Mouse (Mus musculus) liver, embryonic 16.5 days (tissue): Measurements from ENCODE around the gene C130074G19Rik. TPM values are rescaled to one million over a fixed set of nuclear protein-coding genes. Genes with fewer than 3 reads are reported as not detected.
A peak's percentile ranks its signal among the peaks of the same experiment; 100 is the strongest.

Experiments used
- ATAC-seq: fragments of 200-750 bp; cut with Nextera tagmentation; 2 replicates; pipeline ENCODE4 v1.8.0; 2017; ENCODE audit warnings: low read depth, mild to moderate bottlenecking, moderate number of reproducible peaks, moderate library complexity
- H3K27ac ChIP-seq: fragments of 300-500 bp; sonication (generic); 2 replicates; pipeline ENCODE4 v1.5.1; 2014; ENCODE audit warnings: mild to moderate bottlenecking, low read length
- H3K27me3 ChIP-seq: fragments of 300-500 bp; sonication (generic); 2 replicates; pipeline ENCODE4 v1.6.1; 2014; ENCODE audit warnings: low read depth, low read length, mixed read lengths; ENCODE audit not compliant: control insufficient read depth, insufficient read depth
- H3K36me3 ChIP-seq: fragments of 300-500 bp; sonication (generic); 2 replicates; pipeline ENCODE4 v1.6.1; 2014; ENCODE audit warnings: mild to moderate bottlenecking; ENCODE audit not compliant: control insufficient read depth, insufficient read depth
- H3K4me1 ChIP-seq: fragments of 300-500 bp; sonication (generic); 2 replicates; pipeline ENCODE4 v1.6.1; 2014; ENCODE audit warnings: low read depth, low read length, mixed read lengths; ENCODE audit not compliant: control insufficient read depth
- H3K4me2 ChIP-seq: fragments of 300-500 bp; sonication (generic); 2 replicates; pipeline ENCODE4 v1.6.1; 2014; ENCODE audit warnings: low read depth, low read length, mixed read lengths
- H3K4me3 ChIP-seq: fragments of 300-500 bp; sonication (generic); 2 replicates; pipeline ENCODE4 v1.5.1; 2014; ENCODE audit warnings: low read depth, mild to moderate bottlenecking, low read length
- H3K9ac ChIP-seq: fragments of 300-500 bp; sonication (generic); 2 replicates; pipeline ENCODE4 v1.6.1; 2014; ENCODE audit warnings: low read depth, low read length
- H3K9me3 ChIP-seq: fragments of 300-500 bp; sonication (generic); replicated peaks from 2 replicates; pipeline ENCODE4 v1.6.1; 2016; ENCODE audit warnings: low read length; ENCODE audit not compliant: control insufficient read depth
- WGBS: fragments of 180-500 bp; shearing (Covaris S2); extraction: QIAGEN DNeasy Blood & Tissue Kit; methylation state at CpG from one replicate; pipeline ENCODE4 v1.1.7; 2014; ENCODE audit not compliant: insufficient replicate concordance; 5-methylcytosine and 5-hydroxymethylcytosine counted together
- polyA plus RNA-seq: library from polyadenylated mRNA; unstranded; fragments of >200 nt; fragmentation: Nextera tagmentation; extraction: Ambion mirVana; gene quantifications from 2 replicates; pipeline ENCODE4 v1.2.1, GENCODE M21; 2015

C130074G19Rik gene
- polyA plus RNA-seq, 1 experiment from 2014 or later, result 1.9 TPM

- H3K9ac ChIP-seq, result no peak overlapping the region
- H3K36me3 ChIP-seq, result no peaks in the 10 kb centered on the region
- ATAC-seq, result peak; percentile 24
- H3K27ac ChIP-seq, result no peak overlapping the region
- H3K4me2 ChIP-seq, result no peak overlapping the region
- H3K27me3 ChIP-seq, result no peaks in the 10 kb centered on the region
- 58% methylated on average over 6 of the region's 6 CpGs for WGBS
- no peaks in the 10 kb centered on the region for H3K9me3 ChIP-seq
- H3K4me3 ChIP-seq, result no peak overlapping the region
- no peaks in the 10 kb centered on the region for H3K4me1 ChIP-seq
Observed at GRCm38 (mm10) chr1:184911861-184912260, 28.8 kb upstream of the C130074G19Rik start.

DNA sequence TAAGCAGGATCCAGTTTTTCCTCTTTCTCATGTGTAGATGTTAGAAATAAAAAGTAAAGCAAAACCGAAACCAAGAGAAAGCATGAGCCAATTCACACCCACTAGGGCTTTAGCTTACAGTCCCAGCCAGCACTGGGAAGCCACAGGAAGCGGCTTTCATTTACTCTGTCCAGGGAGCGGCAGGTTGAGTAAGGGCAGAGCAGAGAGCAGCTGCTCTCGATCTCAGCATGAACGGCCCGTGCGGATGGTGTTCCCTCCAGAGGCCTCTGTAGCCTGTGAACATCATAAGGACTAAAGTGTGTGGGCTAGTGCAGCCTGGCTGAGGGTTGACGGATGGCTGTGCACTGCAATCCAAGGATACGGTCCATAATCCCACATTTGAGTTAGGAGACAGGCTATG lies 25.5 kb upstream of the C130074G19Rik start:
- peak; percentile 44; the same call in 1 of the 2 replicates for ATAC-seq
- Histone ChIP-seq H3K9ac (no peak overlapping the region), H3K4me2 (no peak overlapping the region), H3K36me3 (no peaks in the 10 kb centered on the region), H3K4me3 (no peak overlapping the region), H3K9me3 (no peaks in the 10 kb centered on the region), H3K27ac (no peak overlapping the region), H3K27me3 (no peaks in the 10 kb centered on the region), H3K4me1 (no peaks in the 10 kb centered on the region)
- 43% methylated on average over 9 of the region's 9 CpGs for WGBS

DNA sequence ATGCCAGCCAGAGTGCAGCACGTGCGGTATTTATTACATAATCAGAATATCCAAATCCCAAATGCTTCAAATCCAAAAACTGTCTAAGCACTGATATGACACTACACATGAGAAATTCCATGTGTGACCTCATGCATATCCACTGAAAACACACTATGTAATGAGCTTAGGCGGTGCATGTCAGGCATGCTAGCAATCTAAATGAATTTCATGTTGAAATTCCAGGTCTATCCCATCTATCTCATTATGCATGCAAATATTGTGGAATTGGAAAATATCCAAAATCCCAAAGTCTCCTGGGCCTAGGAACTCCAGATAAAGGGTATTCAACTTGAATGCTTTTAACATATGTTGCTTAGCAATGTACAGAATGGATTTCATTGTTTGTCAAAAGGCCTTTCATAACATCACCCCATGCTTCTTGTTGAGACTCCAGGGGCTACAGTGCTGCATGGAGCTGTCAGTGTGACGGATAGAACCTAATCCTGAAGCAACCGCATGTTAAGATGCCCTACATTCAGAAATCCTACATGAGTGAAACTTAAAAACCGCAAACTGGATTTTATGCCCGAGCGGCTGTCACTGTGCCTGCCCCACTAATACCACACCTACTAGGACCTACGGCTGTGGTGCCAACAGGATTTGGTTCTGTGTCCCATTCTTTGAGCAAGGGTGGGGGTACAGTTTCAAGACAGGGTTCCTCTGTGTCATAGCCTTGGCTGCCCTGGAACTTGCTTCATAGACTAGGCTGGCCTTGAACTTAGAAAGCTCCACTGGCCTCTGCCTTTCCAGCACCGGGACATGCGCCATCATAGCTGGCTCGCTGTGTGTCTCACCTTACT lies 23.1 kb upstream of the C130074G19Rik start:
- Histone ChIP-seq H3K36me3 (no peaks in the 10 kb centered on the region), H3K9ac (no peak overlapping the region), H3K4me2 (no peak overlapping the region), H3K9me3 (no peaks in the 10 kb centered on the region), H3K4me3 (no peak overlapping the region), H3K27me3 (no peaks in the 10 kb centered on the region), H3K4me1 (no peaks in the 10 kb centered on the region), H3K27ac (no peak overlapping the region)
- 79% methylated on average over 12 of the region's 12 CpGs for WGBS
- no peak for ATAC-seq

DNA sequence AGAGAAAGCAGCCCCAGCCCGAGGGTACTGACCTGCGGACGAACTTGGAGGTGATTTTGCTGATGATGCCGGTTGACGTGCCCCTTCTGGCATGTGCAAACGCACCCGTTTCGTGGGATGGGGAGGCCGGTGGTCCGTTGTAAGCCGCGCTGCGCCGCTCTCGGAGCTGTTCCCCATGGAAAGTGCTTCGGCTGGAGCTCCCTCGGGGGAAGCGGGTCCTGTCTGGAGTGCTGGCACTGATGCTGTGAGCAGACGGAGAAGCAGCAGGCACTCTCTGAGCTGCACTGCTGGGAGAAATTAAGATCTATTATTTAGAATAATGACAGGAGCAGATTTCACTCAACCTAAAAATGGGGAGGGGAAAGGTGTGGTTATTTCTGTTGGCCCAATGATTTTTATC lies 22.4 kb upstream of the C130074G19Rik start:
- Histone ChIP-seq H3K9me3 (no peaks in the 10 kb centered on the region), H3K4me1 (no peaks in the 10 kb centered on the region), H3K36me3 (no peaks in the 10 kb centered on the region), H3K4me2 (no peak overlapping the region), H3K4me3 (no peak overlapping the region), H3K27me3 (no peaks in the 10 kb centered on the region), H3K9ac (no peak overlapping the region), H3K27ac (no peak overlapping the region)
- no peak for ATAC-seq
- 75% methylated on average over 19 of the region's 19 CpGs for WGBS

- H3K36me3 ChIP-seq, result no peaks in the 10 kb centered on the region
- H3K27me3 ChIP-seq, result no peaks in the 10 kb centered on the region
- H3K4me1 ChIP-seq, result no peaks in the 10 kb centered on the region
- ATAC-seq, result no peak
- no peak overlapping the region for H3K4me2 ChIP-seq
- H3K27ac ChIP-seq, result no peak overlapping the region
- H3K9ac ChIP-seq, result no peak overlapping the region
- H3K9me3 ChIP-seq, result no peaks in the 10 kb centered on the region
- H3K4me3 ChIP-seq, result no peak overlapping the region
- 63% methylated on average over 7 of the region's 7 CpGs for WGBS
Observed at GRCm38 (mm10) chr1:184903697-184904096, 20.7 kb upstream of the C130074G19Rik start.

- H3K27me3 ChIP-seq, result no peaks in the 10 kb centered on the region
- H3K4me3 ChIP-seq, result no peak overlapping the region
- H3K9ac ChIP-seq, result no peak overlapping the region
- no peaks in the 10 kb centered on the region for H3K9me3 ChIP-seq
- ATAC-seq, result no peak
- 70% methylated on average over 7 of the region's 7 CpGs for WGBS
- no peaks in the 10 kb centered on the region for H3K4me1 ChIP-seq
- no peaks in the 10 kb centered on the region for H3K36me3 ChIP-seq
- H3K27ac ChIP-seq, result no peak overlapping the region
- H3K4me2 ChIP-seq, result no peak overlapping the region
Observed at GRCm38 (mm10) chr1:184902886-184903285, 19.9 kb upstream of the C130074G19Rik start.

DNA sequence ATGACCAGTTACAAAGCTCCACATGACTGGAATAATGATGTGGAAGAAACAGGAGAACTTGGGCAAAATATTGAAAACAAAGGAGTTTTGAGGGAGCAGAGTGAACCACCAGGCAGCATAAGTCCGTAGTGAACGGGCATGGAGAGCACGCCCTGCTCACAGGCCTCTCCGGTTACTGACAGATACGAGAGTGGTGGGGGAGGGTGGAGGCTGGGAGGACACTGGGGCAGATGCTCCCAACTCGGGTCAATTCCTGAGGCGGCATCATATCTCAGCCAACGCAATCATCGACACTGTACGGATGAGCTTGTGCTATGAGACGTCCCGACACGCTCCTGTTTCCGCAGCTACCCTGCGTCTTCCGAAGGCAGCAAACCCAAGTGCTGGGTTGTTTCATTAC lies 14.3 kb upstream of the C130074G19Rik start:
- no peaks in the 10 kb centered on the region for H3K9me3 ChIP-seq
- H3K9ac ChIP-seq, result no peak overlapping the region
- H3K4me3 ChIP-seq, result no peak overlapping the region
- ATAC-seq, result no peak
- no peaks in the 10 kb centered on the region for H3K27me3 ChIP-seq
- no peak overlapping the region for H3K27ac ChIP-seq
- H3K36me3 ChIP-seq, result no peaks in the 10 kb centered on the region
- WGBS, result 77% methylated on average over 16 of the region's 16 CpGs
- no peak overlapping the region for H3K4me2 ChIP-seq
- H3K4me1 ChIP-seq, result no peaks in the 10 kb centered on the region

- H3K36me3 ChIP-seq, result no peaks in the 10 kb centered on the region
- H3K4me3 ChIP-seq, result no peak overlapping the region
- H3K27ac ChIP-seq, result no peak overlapping the region
- H3K4me1 ChIP-seq, result no peaks in the 10 kb centered on the region
- no peaks in the 10 kb centered on the region for H3K9me3 ChIP-seq
- H3K4me2 ChIP-seq, result no peak overlapping the region
- H3K27me3 ChIP-seq, result no peaks in the 10 kb centered on the region
- H3K9ac ChIP-seq, result no peak overlapping the region
- 51% methylated on average over 3 of the region's 3 CpGs for WGBS
- ATAC-seq, result no peak
Observed at GRCm38 (mm10) chr1:184891998-184892397, 9.0 kb upstream of the C130074G19Rik start.

DNA sequence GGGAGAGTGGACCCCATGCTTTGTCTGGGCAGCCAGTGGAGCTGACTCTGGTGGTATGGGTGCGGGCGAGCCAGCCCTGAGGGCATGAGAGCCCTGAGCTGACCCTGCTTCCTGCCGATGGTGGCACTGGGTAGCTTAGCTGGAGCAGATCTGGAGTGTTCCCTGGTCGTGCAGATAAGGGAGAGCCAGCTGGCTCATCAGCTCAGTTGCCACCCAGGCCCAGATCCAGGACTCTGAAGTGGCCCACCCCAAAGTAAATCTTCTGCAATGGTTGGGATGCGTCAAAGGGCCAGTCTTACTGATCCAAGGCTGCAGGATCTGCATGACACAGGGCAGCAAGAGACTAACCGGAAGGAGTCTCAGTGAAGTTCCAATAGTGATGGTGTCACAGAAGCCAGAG lies 6.4 kb upstream of the C130074G19Rik start:
- Histone ChIP-seq H3K36me3 (no peaks in the 10 kb centered on the region), H3K4me1 (no peaks in the 10 kb centered on the region), H3K4me2 (no peak overlapping the region), H3K9me3 (no peaks in the 10 kb centered on the region), H3K4me3 (no peak overlapping the region), H3K9ac (no peak overlapping the region), H3K27ac (no peak overlapping the region), H3K27me3 (no peaks in the 10 kb centered on the region)
- WGBS, result 61% methylated on average over 6 of the region's 6 CpGs
- no peak for ATAC-seq
